Mouse (Mus musculus): ENCODE data around the gene Slc22a3. TPM values are rescaled to one million over a fixed set of nuclear protein-coding genes. Genes with fewer than 3 reads are reported as not detected.

Slc22a3 gene
- polyA plus RNA-seq, 1 experiment from 2014 or later = 0.17 TPM

DNA sequence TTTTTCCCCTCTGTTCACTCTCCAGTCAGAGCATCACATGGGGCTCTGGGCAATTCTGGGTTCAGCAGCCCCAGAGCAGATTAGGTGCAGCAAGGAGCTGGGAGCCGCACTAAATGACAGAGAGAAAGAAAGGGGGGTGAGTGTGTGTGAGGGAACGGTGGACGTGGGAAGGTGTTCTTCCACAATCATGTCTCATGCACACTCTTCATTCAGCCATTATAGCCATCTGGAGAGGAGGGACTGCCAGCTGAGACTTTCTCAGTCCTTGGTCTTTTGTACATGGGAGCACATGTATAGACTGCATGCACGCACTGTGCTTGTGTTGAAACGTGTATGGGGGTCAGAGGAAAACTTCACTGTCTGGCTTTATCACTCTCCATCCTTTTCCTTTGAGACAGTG, 17.6 kb downstream of the Slc22a3 start:
- Histone ChIP-seq H3K27ac (ENCODE audit: low read depth, low read length) (no peak overlapping the region), H3K4me3 (ENCODE audit: low read depth, low read length) (no peak overlapping the region), H3K27me3 (ENCODE audit: control insufficient read depth, insufficient read depth, low read length) (no peaks in the 10 kb centered on the region), H3K4me1 (replicated peaks; ENCODE audit: control insufficient read depth, insufficient read depth, low read length) (no peaks in the 10 kb centered on the region), H3K4me2 (replicated peaks; ENCODE audit: low read depth, low read length) (no peak overlapping the region), H3K9ac (ENCODE audit: low read depth, low read length) (no peak overlapping the region), H3K36me3 (ENCODE audit: control insufficient read depth, insufficient read depth, low read length) (no peaks in the 10 kb centered on the region), H3K9me3 (ENCODE audit: control insufficient read depth, low read length) (no peaks in the 10 kb centered on the region)
- WGBS = 80% methylated on average over 5 of the region's 5 CpGs
- DNase-seq (ENCODE audit: low spot score) = no peak
- no peak for ATAC-seq (ENCODE audit: low FRiP score)

- no peaks in the 10 kb centered on the region for H3K27me3 ChIP-seq (ENCODE audit: control insufficient read depth, insufficient read depth, low read length)
These were observed 21.8 kb downstream of the Slc22a3 start for GRCm38 (mm10) chr17:12485657-12486056.

GRCm38 (mm10) chr17:12479416-12479815, 28.1 kb downstream of the Slc22a3 start:
- ATAC-seq (ENCODE audit: low FRiP score) = no peak
- DNase-seq (ENCODE audit: low spot score) = no peak
- Histone ChIP-seq H3K4me2 (replicated peaks; ENCODE audit: low read depth, low read length) (no peak overlapping the region), H3K27ac (ENCODE audit: low read depth, low read length) (no peak overlapping the region), H3K9me3 (ENCODE audit: control insufficient read depth, low read length) (no peaks in the 10 kb centered on the region), H3K4me1 (replicated peaks; ENCODE audit: control insufficient read depth, insufficient read depth, low read length) (no peaks in the 10 kb centered on the region), H3K9ac (ENCODE audit: low read depth, low read length) (no peak overlapping the region), H3K36me3 (ENCODE audit: control insufficient read depth, insufficient read depth, low read length) (no peaks in the 10 kb centered on the region), H3K27me3 (ENCODE audit: control insufficient read depth, insufficient read depth, low read length) (no peaks in the 10 kb centered on the region), H3K4me3 (ENCODE audit: low read depth, low read length) (no peak overlapping the region)
- WGBS = 48% methylated on average over 2 of the region's 2 CpGs

More at GRCm38 (mm10) chr17:12485657-12486056, 21.8 kb downstream of the Slc22a3 start:
- 92% methylated on average over 3 of the region's 3 CpGs for WGBS
- Histone ChIP-seq H3K9me3 (ENCODE audit: control insufficient read depth, low read length) (no peaks in the 10 kb centered on the region), H3K4me3 (ENCODE audit: low read depth, low read length) (no peak overlapping the region), H3K4me1 (replicated peaks; ENCODE audit: control insufficient read depth, insufficient read depth, low read length) (no peaks in the 10 kb centered on the region), H3K36me3 (ENCODE audit: control insufficient read depth, insufficient read depth, low read length) (no peaks in the 10 kb centered on the region), H3K4me2 (replicated peaks; ENCODE audit: low read depth, low read length) (no peak overlapping the region), H3K9ac (ENCODE audit: low read depth, low read length) (no peak overlapping the region), H3K27ac (ENCODE audit: low read depth, low read length) (no peak overlapping the region)
- no peak for ATAC-seq (ENCODE audit: low FRiP score)
- DNase-seq (ENCODE audit: low spot score) = no peak

DNA sequence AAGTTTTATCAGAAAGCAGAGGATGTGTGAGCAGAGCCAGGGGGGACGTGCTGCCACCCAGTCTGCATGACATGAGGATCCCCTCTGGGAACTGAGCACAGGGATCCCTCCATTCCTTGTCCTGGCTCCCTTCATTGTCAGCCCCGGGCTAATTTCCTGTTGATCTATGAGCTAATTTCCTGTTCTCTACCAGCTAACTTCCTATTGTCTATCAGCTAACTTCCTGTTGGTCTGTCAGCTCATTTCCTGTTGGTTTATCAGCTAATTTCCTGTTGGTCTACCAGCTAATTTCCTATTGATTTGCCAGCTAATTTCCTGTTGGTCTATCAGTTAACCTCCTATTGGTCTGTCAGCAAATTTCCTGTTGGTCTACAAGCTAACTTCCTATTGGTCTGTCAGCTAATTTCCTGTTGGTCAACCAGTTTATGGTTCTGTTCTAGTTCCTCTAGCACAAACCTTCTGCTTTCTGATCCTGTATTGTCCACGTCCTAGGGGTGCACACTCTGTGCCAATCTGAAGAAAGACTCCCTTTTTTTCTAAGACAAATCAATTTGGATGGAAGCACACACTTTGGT, 32.9 kb downstream of the Slc22a3 start:
- Histone ChIP-seq H3K9ac (ENCODE audit: low read depth, low read length) (no peak overlapping the region), H3K9me3 (ENCODE audit: control insufficient read depth, low read length) (no peaks in the 10 kb centered on the region), H3K4me2 (replicated peaks; ENCODE audit: low read depth, low read length) (no peak overlapping the region), H3K4me1 (replicated peaks; ENCODE audit: control insufficient read depth, insufficient read depth, low read length) (no peaks in the 10 kb centered on the region), H3K27ac (ENCODE audit: low read depth, low read length) (no peak overlapping the region), H3K36me3 (ENCODE audit: control insufficient read depth, insufficient read depth, low read length) (no peaks in the 10 kb centered on the region), H3K4me3 (ENCODE audit: low read depth, low read length) (no peak overlapping the region), H3K27me3 (ENCODE audit: control insufficient read depth, insufficient read depth, low read length) (no peaks in the 10 kb centered on the region)
- WGBS = 84% methylated on average over 3 of the region's 3 CpGs
- DNase-seq (ENCODE audit: low spot score) (no peak), ATAC-seq (ENCODE audit: low FRiP score) (no peak)

- no peak for DNase-seq (ENCODE audit: low spot score)
- no peaks in the 10 kb centered on the region for H3K4me1 ChIP-seq (replicated peaks; ENCODE audit: control insufficient read depth, insufficient read depth, low read length)
- H3K4me2 ChIP-seq (replicated peaks; ENCODE audit: low read depth, low read length) = no peak overlapping the region
- no peaks in the 10 kb centered on the region for H3K27me3 ChIP-seq (ENCODE audit: control insufficient read depth, insufficient read depth, low read length)
- no peak for ATAC-seq (ENCODE audit: low FRiP score)
- no peak overlapping the region for H3K9ac ChIP-seq (ENCODE audit: low read depth, low read length)
- H3K27ac ChIP-seq (ENCODE audit: low read depth, low read length) = no peak overlapping the region
- H3K36me3 ChIP-seq (ENCODE audit: control insufficient read depth, insufficient read depth, low read length) = no peaks in the 10 kb centered on the region
- H3K4me3 ChIP-seq (ENCODE audit: low read depth, low read length) = no peak overlapping the region
- no peaks in the 10 kb centered on the region for H3K9me3 ChIP-seq (ENCODE audit: control insufficient read depth, low read length)
These were observed 35.0 kb downstream of the Slc22a3 start for GRCm38 (mm10) chr17:12472547-12472946.

DNA sequence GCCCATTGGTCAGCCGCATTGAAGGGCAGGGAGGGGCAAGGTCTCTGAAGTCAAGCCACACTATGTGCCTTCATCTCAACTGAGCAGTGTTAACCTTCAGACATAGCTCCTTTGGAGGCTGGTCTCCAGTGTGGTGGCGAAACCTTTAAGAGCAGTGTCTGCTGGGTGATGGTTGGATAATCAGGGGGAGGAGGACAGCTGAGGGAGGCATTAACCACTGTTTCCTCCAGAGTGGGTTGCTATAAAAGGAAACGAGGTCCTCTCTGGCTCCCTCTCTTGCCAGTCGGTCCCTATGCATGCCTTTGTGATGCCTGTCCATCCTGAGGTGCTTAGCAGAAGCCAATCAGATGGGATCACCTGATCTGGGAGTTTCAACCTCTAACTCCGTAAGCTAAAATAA, 38.8 kb downstream of the Slc22a3 start:
- Histone ChIP-seq H3K9me3 (ENCODE audit: control insufficient read depth, low read length) (no peaks in the 10 kb centered on the region), H3K9ac (ENCODE audit: low read depth, low read length) (no peak overlapping the region), H3K4me2 (replicated peaks; ENCODE audit: low read depth, low read length) (no peak overlapping the region), H3K27ac (ENCODE audit: low read depth, low read length) (no peak overlapping the region), H3K36me3 (ENCODE audit: control insufficient read depth, insufficient read depth, low read length) (no peaks in the 10 kb centered on the region), H3K4me3 (ENCODE audit: low read depth, low read length) (no peak overlapping the region), H3K4me1 (replicated peaks; ENCODE audit: control insufficient read depth, insufficient read depth, low read length) (no peaks in the 10 kb centered on the region), H3K27me3 (ENCODE audit: control insufficient read depth, insufficient read depth, low read length) (no peaks in the 10 kb centered on the region)
- DNase-seq (ENCODE audit: low spot score) (no peak), ATAC-seq (ENCODE audit: low FRiP score) (no peak)
- 85% methylated on average over 5 of the region's 5 CpGs for WGBS

DNA sequence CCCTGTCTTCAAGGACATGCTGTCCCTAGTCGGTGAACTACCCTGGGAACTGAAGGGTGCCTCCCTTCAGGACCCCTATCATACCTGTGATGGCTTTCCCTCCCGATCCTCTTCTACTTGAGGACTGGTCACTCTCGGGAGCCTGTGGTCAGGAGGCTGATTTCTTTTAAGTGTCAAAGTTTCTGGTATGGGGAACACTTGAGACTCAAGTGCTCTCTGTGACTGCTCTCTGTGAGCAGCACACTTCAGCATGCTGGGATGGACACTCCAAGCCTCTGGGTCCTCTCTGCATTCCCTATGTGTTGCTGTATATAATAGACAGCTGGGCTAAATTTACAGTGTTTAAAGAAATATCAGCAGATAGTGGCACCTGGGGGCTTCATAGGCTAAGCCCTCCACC, 39.9 kb downstream of the Slc22a3 start:
- no peak for ATAC-seq (ENCODE audit: low FRiP score)
- Histone ChIP-seq H3K9ac (ENCODE audit: low read depth, low read length) (no peak overlapping the region), H3K27ac (ENCODE audit: low read depth, low read length) (no peak overlapping the region), H3K4me3 (ENCODE audit: low read depth, low read length) (no peak overlapping the region), H3K9me3 (ENCODE audit: control insufficient read depth, low read length) (no peaks in the 10 kb centered on the region), H3K27me3 (ENCODE audit: control insufficient read depth, insufficient read depth, low read length) (no peaks in the 10 kb centered on the region), H3K36me3 (ENCODE audit: control insufficient read depth, insufficient read depth, low read length) (no peaks in the 10 kb centered on the region), H3K4me2 (replicated peaks; ENCODE audit: low read depth, low read length) (no peak overlapping the region), H3K4me1 (replicated peaks; ENCODE audit: control insufficient read depth, insufficient read depth, low read length) (no peaks in the 10 kb centered on the region)
- no peak for DNase-seq (ENCODE audit: low spot score)
- WGBS = 78% methylated on average over 3 of the region's 3 CpGs

GRCm38 (mm10) chr17:12466501-12467000, 41.0 kb downstream of the Slc22a3 start:
- no peak overlapping the region for H3K27ac ChIP-seq (ENCODE audit: low read depth, low read length)
- H3K4me3 ChIP-seq (ENCODE audit: low read depth, low read length) = no peak overlapping the region
- H3K36me3 ChIP-seq (ENCODE audit: control insufficient read depth, insufficient read depth, low read length) = no peaks in the 10 kb centered on the region
- H3K9ac ChIP-seq (ENCODE audit: low read depth, low read length) = no peak overlapping the region
- no peaks in the 10 kb centered on the region for H3K27me3 ChIP-seq (ENCODE audit: control insufficient read depth, insufficient read depth, low read length)
- H3K9me3 ChIP-seq (ENCODE audit: control insufficient read depth, low read length) = no peaks in the 10 kb centered on the region
- H3K4me1 ChIP-seq (replicated peaks; ENCODE audit: control insufficient read depth, insufficient read depth, low read length) = no peaks in the 10 kb centered on the region
- no peak overlapping the region for H3K4me2 ChIP-seq (replicated peaks; ENCODE audit: low read depth, low read length)
- WGBS = 79% methylated on average over 4 of the region's 4 CpGs
- ATAC-seq (ENCODE audit: low FRiP score) (no peak), DNase-seq (ENCODE audit: low spot score) (no peak)

DNA sequence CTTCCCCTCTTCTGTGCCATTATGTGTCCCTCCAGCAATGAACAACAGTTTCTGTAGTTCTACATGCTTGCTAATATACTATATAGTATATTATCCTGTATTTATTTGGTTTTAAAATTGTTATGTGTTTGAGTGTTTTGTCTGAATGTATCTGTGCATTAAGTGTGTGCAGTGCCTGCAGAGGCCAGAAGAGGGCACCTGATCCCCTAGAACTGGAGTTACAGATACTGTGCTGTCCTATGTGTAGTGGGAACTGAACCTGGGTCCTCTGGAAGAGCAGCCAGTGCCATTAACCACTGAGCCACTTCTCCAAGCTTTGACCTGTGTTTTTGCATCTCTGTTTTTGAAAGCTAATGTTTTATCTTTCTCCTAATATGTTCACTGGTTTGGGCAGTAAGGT, 46.3 kb downstream of the Slc22a3 start:
- Histone ChIP-seq H3K27ac (ENCODE audit: low read depth, low read length) (no peak overlapping the region), H3K27me3 (ENCODE audit: control insufficient read depth, insufficient read depth, low read length) (no peaks in the 10 kb centered on the region), H3K36me3 (ENCODE audit: control insufficient read depth, insufficient read depth, low read length) (no peaks in the 10 kb centered on the region), H3K4me2 (replicated peaks; ENCODE audit: low read depth, low read length) (no peak overlapping the region), H3K4me1 (replicated peaks; ENCODE audit: control insufficient read depth, insufficient read depth, low read length) (no peaks in the 10 kb centered on the region), H3K9me3 (ENCODE audit: control insufficient read depth, low read length) (no peaks in the 10 kb centered on the region), H3K4me3 (ENCODE audit: low read depth, low read length) (no peak overlapping the region), H3K9ac (ENCODE audit: low read depth, low read length) (no peak overlapping the region)
- DNase-seq (ENCODE audit: low spot score) = no peak
- ATAC-seq (ENCODE audit: low FRiP score) = no peak
